ENCODE assay signal across 15 mouse cellular contexts in the genomic region with DNA sequence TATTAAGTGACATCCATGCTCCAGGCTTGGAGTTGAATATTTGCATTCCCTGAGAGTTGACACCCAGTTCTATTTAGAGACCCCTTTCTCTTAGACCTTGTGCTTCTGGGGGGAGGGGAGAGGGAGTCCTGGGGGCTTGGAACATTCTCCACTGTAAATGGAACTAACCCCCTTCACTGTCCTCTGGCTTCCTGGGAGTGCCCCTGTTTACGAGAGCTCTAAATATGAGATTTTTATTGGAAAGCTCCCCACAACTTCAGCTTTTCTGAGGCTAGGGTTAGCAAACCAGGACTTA.
DNase-seq lines count a peak whose midpoint lies in the region; ATAC-seq lines count a peak whose summit lies in the region.
"Had no signal": no experiment of that assay in that cellular context is flagged by ENCODE, and none has a peak within 500 bp of the region (broad histone marks: within the 10 kb centered on the region; RNA-seq: fewer than 3 reads in every experiment).

No protein-coding gene starts in this region.

- WGBS in hindbrain, embryonic 14.5 days, result 41% methylated on average over 1 of the region's 1 CpGs
- WGBS in hindbrain, embryonic 13.5 days, result 62% methylated on average over 1 of the region's 1 CpGs
- 65% methylated on average over 1 of the region's 1 CpGs for WGBS in embryonic facial prominence, embryonic 11.5 days
- 24% methylated on average over 1 of the region's 1 CpGs for WGBS in forebrain, embryonic 15.5 days
- WGBS in midbrain, embryonic 14.5 days, result 19% methylated on average over 1 of the region's 1 CpGs

- no peak overlapping the region for H3K4me2 ChIP-seq in hindbrain, embryonic 14.5 days (replicated peaks)
- no peak overlapping the region for H3K4me2 ChIP-seq in hindbrain, embryonic 13.5 days
- H3K4me2 ChIP-seq in embryonic facial prominence, embryonic 11.5 days (ENCODE audit: low read depth, low read length), result no peak overlapping the region
- no peak overlapping the region for H3K4me2 ChIP-seq in forebrain, embryonic 15.5 days (replicated peaks)
- H3K4me2 ChIP-seq in midbrain, embryonic 14.5 days (ENCODE audit: low read length), result no peak overlapping the region
- H3K4me2 ChIP-seq: intestine, embryonic 15.5 days; liver, embryonic 13.5 days; neural tube, embryonic 12.5 days had no signal

- peaks cover 6% of the 10 kb centered on the region; the same call in 1 of the 2 replicates for H3K4me1 ChIP-seq in hindbrain, embryonic 14.5 days (replicated peaks; ENCODE audit: control insufficient read depth, insufficient read depth, low read length)
- peaks cover 8% of the 10 kb centered on the region for H3K4me1 ChIP-seq in hindbrain, embryonic 13.5 days (replicated peaks)
- no peaks in the 10 kb centered on the region; the same call in 1 of the 2 replicates for H3K4me1 ChIP-seq in embryonic facial prominence, embryonic 11.5 days (ENCODE audit: control insufficient read depth, insufficient read depth, low read length)
- peaks cover 11% of the 10 kb centered on the region for H3K4me1 ChIP-seq in forebrain, embryonic 15.5 days
- H3K4me1 ChIP-seq in midbrain, embryonic 14.5 days (ENCODE audit: control insufficient read depth, insufficient read depth, low read length), result peaks cover 19% of the 10 kb centered on the region

- H3K9me3 ChIP-seq in hindbrain, embryonic 14.5 days (ENCODE audit: control insufficient read depth, low read length), result no peaks in the 10 kb centered on the region
- H3K9me3 ChIP-seq in hindbrain, embryonic 13.5 days, result no peaks in the 10 kb centered on the region
- no peaks in the 10 kb centered on the region for H3K9me3 ChIP-seq in embryonic facial prominence, embryonic 11.5 days (replicated peaks; ENCODE audit: control insufficient read depth, low read length)
- H3K9me3 ChIP-seq in forebrain, embryonic 15.5 days, result no peaks in the 10 kb centered on the region
- H3K9me3 ChIP-seq in midbrain, embryonic 14.5 days (ENCODE audit: control insufficient read depth, low read length), result no peaks in the 10 kb centered on the region
- H3K9me3 ChIP-seq: intestine, embryonic 15.5 days; liver, embryonic 13.5 days; neural tube, embryonic 12.5 days had no signal

- no peaks in the 10 kb centered on the region for H3K27me3 ChIP-seq in hindbrain, embryonic 14.5 days (ENCODE audit: control insufficient read depth, insufficient read depth, low read length)
- no peaks in the 10 kb centered on the region for H3K27me3 ChIP-seq in hindbrain, embryonic 13.5 days
- H3K27me3 ChIP-seq in embryonic facial prominence, embryonic 11.5 days (ENCODE audit: control insufficient read depth, insufficient read depth, low read length), result no peaks in the 10 kb centered on the region
- H3K27me3 ChIP-seq in forebrain, embryonic 15.5 days, result no peaks in the 10 kb centered on the region
- no peaks in the 10 kb centered on the region for H3K27me3 ChIP-seq in midbrain, embryonic 14.5 days (ENCODE audit: control insufficient read depth, insufficient read depth, low read length)
- H3K27me3 ChIP-seq: intestine, embryonic 15.5 days; liver, embryonic 13.5 days; neural tube, embryonic 12.5 days had no signal

- peak overlapping the region; percentile 71 for H3K27ac ChIP-seq in hindbrain, embryonic 14.5 days
- H3K27ac ChIP-seq in hindbrain, embryonic 13.5 days, result no peak overlapping the region
- H3K27ac ChIP-seq in embryonic facial prominence, embryonic 11.5 days (replicated peaks; ENCODE audit: low read depth, low read length), result 0 out of 2 replicates have a peak overlapping the region, but pooled peaks have one; percentile 29
- peak overlapping the region; percentile 55 for H3K27ac ChIP-seq in forebrain, embryonic 15.5 days (replicated peaks)
- peak overlapping the region; percentile 72 for H3K27ac ChIP-seq in midbrain, embryonic 14.5 days (replicated peaks; ENCODE audit: low read depth, low read length)
- H3K27ac ChIP-seq: intestine, embryonic 15.5 days; liver, embryonic 13.5 days; neural tube, embryonic 12.5 days had no signal

- no peak for ATAC-seq in hindbrain, embryonic 14.5 days (ENCODE audit: low FRiP score)
- no peak for ATAC-seq in hindbrain, embryonic 13.5 days (ENCODE audit: low FRiP score)
- ATAC-seq in embryonic facial prominence, embryonic 11.5 days (replicated peaks; ENCODE audit: insufficient number of reproducible peaks, low FRiP score, low TSS enrichment, low read depth), result 0 out of 2 replicates have a peak, but pooled peaks have one; percentile 6
- ATAC-seq in forebrain, embryonic 15.5 days (replicated peaks), result no peak
- ATAC-seq in midbrain, embryonic 14.5 days (ENCODE audit: low FRiP score, low TSS enrichment), result 0 out of 2 replicates have a peak, but pooled peaks have one; percentile 17
- ATAC-seq: intestine, embryonic 15.5 days had no signal

- H3K4me3 ChIP-seq in hindbrain, embryonic 14.5 days (replicated peaks; ENCODE audit: low read length), result no peak overlapping the region
- H3K4me3 ChIP-seq in hindbrain, embryonic 13.5 days, result no peak overlapping the region
- no peak overlapping the region for H3K4me3 ChIP-seq in embryonic facial prominence, embryonic 11.5 days (ENCODE audit: low read depth, low read length)
- H3K4me3 ChIP-seq in forebrain, embryonic 15.5 days, result no peak overlapping the region
- H3K4me3 ChIP-seq in midbrain, embryonic 14.5 days (replicated peaks; ENCODE audit: low read depth, low read length), result no peak overlapping the region
- H3K4me3 ChIP-seq: intestine, embryonic 15.5 days; liver, embryonic 13.5 days; neural tube, embryonic 12.5 days had no signal

- H3K9ac ChIP-seq in hindbrain, embryonic 14.5 days, result no peak overlapping the region
- no peak overlapping the region for H3K9ac ChIP-seq in hindbrain, embryonic 13.5 days
- H3K9ac ChIP-seq in embryonic facial prominence, embryonic 11.5 days (replicated peaks; ENCODE audit: low read length), result no peak overlapping the region
- no peak overlapping the region for H3K9ac ChIP-seq in forebrain, embryonic 15.5 days (replicated peaks)
- no peak overlapping the region for H3K9ac ChIP-seq in midbrain, embryonic 14.5 days (replicated peaks; ENCODE audit: low read length)
- H3K9ac ChIP-seq: intestine, embryonic 15.5 days; liver, embryonic 13.5 days; neural tube, embryonic 12.5 days had no signal

- no peaks in the 10 kb centered on the region for H3K36me3 ChIP-seq in hindbrain, embryonic 14.5 days (replicated peaks; ENCODE audit: control insufficient read depth, insufficient read depth)
- no peaks in the 10 kb centered on the region for H3K36me3 ChIP-seq in hindbrain, embryonic 13.5 days
- H3K36me3 ChIP-seq in embryonic facial prominence, embryonic 11.5 days (replicated peaks; ENCODE audit: control insufficient read depth, insufficient read depth, low read depth, low read length), result no peaks in the 10 kb centered on the region
- H3K36me3 ChIP-seq in forebrain, embryonic 15.5 days, result no peaks in the 10 kb centered on the region
- no peaks in the 10 kb centered on the region for H3K36me3 ChIP-seq in midbrain, embryonic 14.5 days (ENCODE audit: control insufficient read depth, insufficient read depth, low read length)
- H3K36me3 ChIP-seq: intestine, embryonic 15.5 days; liver, embryonic 13.5 days; neural tube, embryonic 12.5 days had no signal

- DNase-seq in hindbrain, embryonic 14.5 days (ENCODE audit: low spot score), result no peak
- DNase-seq in embryonic facial prominence, embryonic 11.5 days (ENCODE audit: low spot score), result no peak
- DNase-seq in midbrain, embryonic 14.5 days, result no peak
- DNase-seq in thymus, postnatal 10 days (ENCODE audit: low spot score in 2 of 2), result no peak
- no peak for DNase-seq in adrenal gland, postnatal 4 days (ENCODE audit: low spot score in 2 of 2)
- DNase-seq: adrenal gland, adult 8-10 months; cerebellum, adult 2 months; heart, adult 11 months; heart, postnatal 14 days; liver, embryonic 13.5 days; lung, postnatal 10 days had no signal

Comparison
In these comparisons a context has a peak if more than half of its experiments do, and no peak if none do; other contexts are left out.
1. ATAC-seq: peak in embryonic facial prominence, embryonic 11.5 days (single experiment) and midbrain, embryonic 14.5 days (single experiment); none in hindbrain, embryonic 14.5 days (single experiment), hindbrain, embryonic 13.5 days (single experiment) and forebrain, embryonic 15.5 days (single experiment).